Mouse (Mus musculus) megakaryocyte, embryonic 14.5 days (primary cell): ENCODE data around the gene Ncoa7.

ENCODE experiments used
- FLI1 ChIP-seq: IDR thresholded peaks from 2 replicates; pipeline ENCODE4 v1.6.1; 2012; ENCODE audit warnings: low read length, inconsistent platforms, mixed read lengths
- GATA1 ChIP-seq: IDR thresholded peaks from 3 replicates; pipeline ENCODE4 v1.6.1; 2012; ENCODE audit warnings: mixed read lengths, low read length, inconsistent platforms, borderline replicate concordance

GRCm38 (mm10) chr10:30751586-30751985 is 51.5 kb downstream of the Ncoa7 start:
- TF ChIP-seq GATA1 (no peak), FLI1 (no peak)
